In the genomic region with DNA sequence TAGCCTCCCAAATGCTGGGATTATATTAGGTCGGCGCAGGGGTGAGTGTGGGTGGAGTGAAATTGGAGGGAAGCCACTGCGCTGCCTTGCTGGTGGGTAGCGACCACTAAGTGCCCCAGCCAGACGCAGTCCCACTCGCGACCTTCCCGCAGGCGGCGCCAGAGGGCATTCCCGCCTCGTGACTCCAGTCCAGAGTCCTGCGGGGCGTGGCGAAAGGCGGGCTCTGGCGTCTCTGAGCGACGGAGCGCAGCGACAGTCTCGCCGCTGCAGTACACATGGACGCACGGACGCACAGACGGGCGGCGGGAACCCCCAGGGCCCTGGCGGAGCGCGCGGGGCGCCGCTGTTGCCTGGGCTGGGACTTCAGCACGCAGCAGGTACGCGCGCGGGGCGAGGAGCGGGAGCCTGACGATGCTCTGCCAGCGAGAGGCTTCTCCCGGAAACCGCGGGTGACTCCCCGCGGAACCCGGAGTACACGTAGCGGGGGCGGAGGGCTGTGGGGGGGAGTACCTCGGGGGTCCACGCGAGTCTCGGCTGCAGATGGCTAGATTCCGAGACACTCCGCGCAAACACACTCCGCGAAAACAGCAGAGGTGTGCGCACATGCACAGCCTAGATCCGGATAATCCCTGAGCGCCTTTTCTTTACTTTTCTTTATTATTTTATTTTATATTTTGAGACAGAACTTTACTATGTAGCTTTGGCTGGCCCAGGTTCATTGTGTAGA, we compare ENCODE assay signal across 8 mouse cellular contexts. TPM values are rescaled to one million over a fixed set of nuclear protein-coding genes. Genes with fewer than 3 reads are reported as not detected.
DNase-seq lines count a peak whose midpoint lies in the region; ATAC-seq lines count a peak whose summit lies in the region.

A gene (plus strand): TSS at position 51 of the 727 bp plus-strand sequence.

- no peak within 1 kb of the TSS for H3K27ac ChIP-seq in hindbrain, embryonic 15.5 days (replicated peaks)

- H3K27me3 ChIP-seq in hindbrain, embryonic 15.5 days = no peaks in the 10 kb centered on the region

- peak; percentile 94 for DNase-seq in R1 (ENCODE audit: low read depth, low spot score)
- DNase-seq in cerebellum, postnatal 25 days = peak; percentile 92 to 96
- peak; percentile 84 to 89 for DNase-seq in frontal cortex, postnatal 36 days (ENCODE audit: low spot score in 2 of 2)
- DNase-seq in left cerebral cortex, adult 11 months (ENCODE audit: low spot score) = peak; percentile 80
- DNase-seq in lung, postnatal 4 days = peak; percentile 94 to 95
- DNase-seq in retina, postnatal 7 days (ENCODE audit: low read depth, low spot score) = peak; percentile 82
- peak; percentile 76 for DNase-seq in urinary bladder, adult 2 months (ENCODE audit: low spot score)

- peaks cover 8% of the 10 kb centered on the region for H3K4me1 ChIP-seq in hindbrain, embryonic 15.5 days (replicated peaks)

- H3K36me3 ChIP-seq in hindbrain, embryonic 15.5 days = no peaks in the 10 kb centered on the region; the same call in 1 of the 2 replicates

- ATAC-seq in hindbrain, embryonic 15.5 days (ENCODE audit: low FRiP score, low read depth) = peak; percentile 89

- H3K9ac ChIP-seq in hindbrain, embryonic 15.5 days = peak within 1 kb of the TSS; percentile 62

- H3K4me3 ChIP-seq in hindbrain, embryonic 15.5 days = peak within 1 kb of the TSS; percentile 79

- WGBS in hindbrain, embryonic 15.5 days = 2% methylated on average over 65 of the region's 65 CpGs

- peak within 1 kb of the TSS; percentile 82 for H3K4me2 ChIP-seq in hindbrain, embryonic 15.5 days

- H3K9me3 ChIP-seq in hindbrain, embryonic 15.5 days = no peaks in the 10 kb centered on the region

RNA-seq across cellular contexts. Expression of the gene that starts here (rescaled TPM):
- 2.9 and 3.8 TPM in 2 replicates for polyA plus RNA-seq in hindbrain, embryonic 15.5 days (2015; fragmentation: Nextera tagmentation; extraction: Ambion mirVana)
- 1.4 and 1.6 TPM in 2 replicates for polyA plus RNA-seq in urinary bladder, adult 2 months (2012; rRNA removed)
